Mouse (Mus musculus) stomach, adult 2 months (tissue): ENCODE data around the gene Magi2. TPM values are rescaled to one million over a fixed set of nuclear protein-coding genes. Genes with fewer than 3 reads are reported as not detected.

ENCODE experiments used
- polyA plus RNA-seq: library from polyadenylated mRNA; depleted of rRNA; stranded (reverse); fragments of >200 nt; gene quantifications from 2 replicates; pipeline ENCODE4 v1.2.3, GENCODE M21; 2012; rRNA removed

Gene Magi2
- polyA plus RNA-seq: 0.68 and 0.87 TPM in 2 replicates

DNA sequence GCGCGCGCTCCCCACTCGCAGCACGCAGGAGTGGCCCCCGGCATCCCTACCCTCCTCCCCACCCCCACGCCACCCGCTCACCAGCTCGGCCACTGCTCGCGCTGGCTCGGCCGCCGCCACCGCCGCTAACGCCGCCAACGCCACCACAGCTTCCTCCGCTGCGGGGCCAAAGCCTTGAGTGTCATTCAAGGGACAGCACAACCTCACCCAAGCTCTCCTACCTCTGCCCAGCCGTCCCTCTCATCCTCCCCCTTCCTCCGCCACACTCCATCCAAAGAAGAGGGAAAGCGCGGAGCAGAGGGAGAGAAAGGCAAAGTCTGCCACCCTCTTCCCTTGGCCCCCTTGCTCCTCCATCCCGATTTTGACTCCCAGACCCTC, at the start of gene Magi2:
Magi2 (plus strand) TSS at position 171 of the 378 bp plus-strand sequence.

